Mouse (Mus musculus): ENCODE measurements around the gene Tspear.
A peak's percentile ranks its signal among the peaks of the same experiment; 100 is the strongest.

Tspear gene

GRCm38 (mm10) chr10:77869651-77870050 is 183.3 kb downstream of the Tspear start:
- no peak for DNase-seq (ENCODE audit: low spot score)

- DNase-seq (ENCODE audit: low spot score) = no peak
Observed at GRCm38 (mm10) chr10:77878985-77879384, 192.6 kb downstream of the Tspear start.

- DNase-seq (ENCODE audit: low spot score) = no peak
Observed at GRCm38 (mm10) chr10:77880305-77880704, 193.9 kb downstream of the Tspear start.

GRCm38 (mm10) chr10:77882553-77882952 is 196.2 kb downstream of the Tspear start:
- no peak for DNase-seq (ENCODE audit: low spot score)

- no peak for DNase-seq (ENCODE audit: low spot score)
Observed at GRCm38 (mm10) chr10:77886007-77886747, 199.8 kb downstream of the Tspear start.

- DNase-seq (ENCODE audit: low spot score) = no peak
Observed at GRCm38 (mm10) chr10:77890987-77891565, 204.7 kb downstream of the Tspear start.

- DNase-seq (ENCODE audit: low spot score) = no peak
Observed at GRCm38 (mm10) chr10:77895562-77895961, 209.2 kb downstream of the Tspear start.

- DNase-seq (ENCODE audit: low spot score) = no peak
Observed at GRCm38 (mm10) chr10:77900126-77900525, 213.8 kb downstream of the Tspear start.

GRCm38 (mm10) chr10:77900903-77901818 is 214.8 kb downstream of the Tspear start:
- no peak for DNase-seq (ENCODE audit: low spot score)

GRCm38 (mm10) chr10:77901871-77902210 is 215.5 kb downstream of the Tspear start:
- no peak for DNase-seq (ENCODE audit: low spot score)

GRCm38 (mm10) chr10:77902211-77902893 is 216.0 kb downstream of the Tspear start, which contains the start of gene Lrrc3:
TSS of gene Lrrc3 (minus strand) at chr10:77902536.
- no peak for DNase-seq (ENCODE audit: low spot score)

GRCm38 (mm10) chr10:77902894-77903715 is 216.7 kb downstream of the Tspear start:
- peak; percentile 36 for DNase-seq (ENCODE audit: low spot score)

- DNase-seq (ENCODE audit: low spot score) = no peak
Observed at GRCm38 (mm10) chr10:77912605-77913004, 226.2 kb downstream of the Tspear start.

GRCm38 (mm10) chr10:77913292-77913691 is 226.9 kb downstream of the Tspear start:
- DNase-seq (ENCODE audit: low spot score) = no peak

GRCm38 (mm10) chr10:77916636-77917335 is 230.4 kb downstream of the Tspear start:
- peak; percentile 45 for DNase-seq (ENCODE audit: low spot score)

GRCm38 (mm10) chr10:77921009-77921408 is 234.6 kb downstream of the Tspear start:
- DNase-seq (ENCODE audit: low spot score) = no peak

GRCm38 (mm10) chr10:77922681-77923080 is 236.3 kb downstream of the Tspear start:
- DNase-seq (ENCODE audit: low spot score) = no peak

GRCm38 (mm10) chr10:77926140-77926539 is 239.8 kb downstream of the Tspear start:
- DNase-seq (ENCODE audit: low spot score) = peak; percentile 60

GRCm38 (mm10) chr10:77927375-77927774 is 241.0 kb downstream of the Tspear start:
- no peak for DNase-seq (ENCODE audit: low spot score)
